Mouse (Mus musculus) CH12.LX (cell line): Measurements from ENCODE around the gene Atxn10. TPM values are rescaled to one million over a fixed set of nuclear protein-coding genes. Genes with fewer than 3 reads are reported as not detected.

Experiments
- DNase-seq: peaks from one replicate; pipeline ENCODE4 v3.0.0-alpha.2; 2013; ENCODE audit errors: extremely low read depth
- H3K27ac ChIP-seq: 2 replicates; pipeline ENCODE4 v1.5.1; 2012; ENCODE audit warnings: low read depth, mild to moderate bottlenecking, control low read depth, moderate library complexity; ENCODE audit not compliant: insufficient read depth
- H3K27me3 ChIP-seq: replicated peaks from 2 replicates; pipeline ENCODE3; 2012; ENCODE audit warnings: inconsistent platforms
- H3K36me3 ChIP-seq, 2 experiments: replicated peaks in 1 of 2; 2 replicates each; pipeline versions ENCODE3 to v1.6.1; 2012; ENCODE audit warnings: inconsistent platforms in 1 of 2, low read length in 1 of 2, mild to moderate bottlenecking in 1 of 2, mixed read lengths in 1 of 2, moderate library complexity in 1 of 2; ENCODE audit not compliant: control insufficient read depth in 1 of 2, insufficient read depth in 1 of 2
- H3K4me1 ChIP-seq, 2 experiments: 2 replicates each; pipeline ENCODE4 v1.6.1; 2012; ENCODE audit warnings: inconsistent platforms in 1 of 2, moderate library complexity in 1 of 2; ENCODE audit not compliant: insufficient read depth in 2 of 2, control insufficient read depth in 1 of 2
- H3K4me2 ChIP-seq: 2 replicates; pipeline ENCODE4 v1.6.1; 2012; ENCODE audit warnings: low read depth, mild to moderate bottlenecking, control low read depth; ENCODE audit not compliant: poor library complexity, insufficient read depth, severe bottlenecking
- H3K4me3 ChIP-seq, 3 experiments: fragments of 150-350 bp in 1 of 3; sonication (generic) in 1 of 3; replicated peaks in 1 of 3; 2 replicates each; pipeline versions ENCODE3 to v1.5.1; 2011 to 2012; ENCODE audit warnings: low read depth in 2 of 3, low read length in 2 of 3, mild to moderate bottlenecking in 2 of 3, moderate library complexity in 2 of 3, control low read depth in 1 of 3, improper control_type of control experiment in 1 of 3, inconsistent platforms in 1 of 3, mixed read lengths in 1 of 3; ENCODE audit not compliant: poor library complexity in 1 of 3
- H3K79me2 ChIP-seq: replicated peaks from 2 replicates; pipeline ENCODE4 v1.6.1; 2012; ENCODE audit warnings: mild to moderate bottlenecking, moderate library complexity; ENCODE audit not compliant: control insufficient read depth, poor library complexity, insufficient read depth, severe bottlenecking; ENCODE audit errors: extremely low read depth
- H3K9ac ChIP-seq: 2 replicates; pipeline ENCODE4 v1.6.1; 2012; ENCODE audit warnings: low read depth, mild to moderate bottlenecking, control low read depth, moderate library complexity; ENCODE audit not compliant: insufficient read depth
- H3K9me3 ChIP-seq: replicated peaks from 2 replicates; pipeline ENCODE3; 2012; ENCODE audit warnings: low read length, inconsistent platforms, mixed read lengths
- BHLHE40 ChIP-seq: IDR thresholded peaks from 2 replicates; pipeline ENCODE4 v1.6.1; 2011; ENCODE audit warnings: mild to moderate bottlenecking, low read depth, low read length, improper control_type of control experiment
- CHD1 ChIP-seq: IDR thresholded peaks from 2 replicates; pipeline ENCODE4 v1.6.1; 2012; ENCODE audit warnings: low read depth, low read length, improper control_type of control experiment, inconsistent platforms
- CHD2 ChIP-seq: IDR thresholded peaks from 2 replicates; pipeline ENCODE4 v1.6.1; 2011; ENCODE audit warnings: low read length, improper control_type of control experiment
- CTCF ChIP-seq, 2 experiments: IDR thresholded peaks in 1 of 2; conservative IDR thresholded peaks in 1 of 2; 2 replicates each; pipeline ENCODE4 v1.5.1; 2011 to 2012; ENCODE audit warnings: low read depth in 2 of 2, low read length in 2 of 2, improper control_type of control experiment in 1 of 2, inconsistent platforms in 1 of 2, mild to moderate bottlenecking in 1 of 2, moderate library complexity in 1 of 2
- E2F4 ChIP-seq: IDR thresholded peaks from 2 replicates; pipeline ENCODE4 v1.6.1; 2011; ENCODE audit warnings: low read depth, low read length, improper control_type of control experiment; ENCODE audit not compliant: insufficient replicate concordance
- EP300 ChIP-seq: IDR thresholded peaks from 2 replicates; pipeline ENCODE4 v1.6.1; 2011; ENCODE audit warnings: low read length, improper control_type of control experiment
- ETS1 ChIP-seq: conservative IDR thresholded peaks from 2 replicates; pipeline ENCODE4 v1.6.1; 2012; ENCODE audit warnings: low read depth, mild to moderate bottlenecking, inconsistent platforms, low read length, improper control_type of control experiment, moderate library complexity
- HCFC1 ChIP-seq: IDR thresholded peaks from 2 replicates; pipeline ENCODE4 v1.6.1; 2012; ENCODE audit warnings: low read depth, mild to moderate bottlenecking, inconsistent platforms, low read length, improper control_type of control experiment
- IRF4 ChIP-seq: IDR thresholded peaks from 2 replicates; pipeline ENCODE4 v1.6.1; 2014; ENCODE audit warnings: low read depth, mild to moderate bottlenecking, inconsistent platforms, low read length, improper control_type of control experiment
- JUN ChIP-seq: IDR thresholded peaks from 2 replicates; pipeline ENCODE4 v1.6.1; 2011; ENCODE audit warnings: low read depth, mild to moderate bottlenecking, low read length, improper control_type of control experiment, moderate library complexity; ENCODE audit not compliant: insufficient read depth
- JUND ChIP-seq: conservative IDR thresholded peaks from 2 replicates; pipeline ENCODE4 v1.6.1; 2011; ENCODE audit warnings: low read depth, low read length, improper control_type of control experiment
- MAFK ChIP-seq: IDR thresholded peaks from 2 replicates; pipeline ENCODE4 v1.6.1; 2011; ENCODE audit warnings: low read length, improper control_type of control experiment; ENCODE audit not compliant: insufficient replicate concordance
- MAX ChIP-seq: IDR thresholded peaks from 2 replicates; pipeline ENCODE4 v1.6.1; 2011; ENCODE audit warnings: low read length, improper control_type of control experiment
- MXI1 ChIP-seq: IDR thresholded peaks from 2 replicates; pipeline ENCODE4 v1.6.1; 2011; ENCODE audit warnings: mild to moderate bottlenecking, low read depth, low read length, improper control_type of control experiment
- MYC ChIP-seq: IDR thresholded peaks from 2 replicates; pipeline ENCODE4 v1.6.1; 2011; ENCODE audit warnings: low read depth, mild to moderate bottlenecking, improper control_type of control experiment, low read length
- NELFE ChIP-seq: IDR thresholded peaks from 2 replicates; pipeline ENCODE4 v1.6.1; 2011; ENCODE audit warnings: low read depth, low read length, improper control_type of control experiment
- POLR2AphosphoS2 ChIP-seq: IDR thresholded peaks from 2 replicates; pipeline ENCODE4 v1.6.1; 2011; ENCODE audit warnings: low read depth, low read length, improper control_type of control experiment
- RAD21 ChIP-seq: IDR thresholded peaks from 2 replicates; pipeline ENCODE4 v1.6.1; 2011; ENCODE audit warnings: low read depth, mild to moderate bottlenecking, low read length, improper control_type of control experiment, moderate library complexity
- SIN3A ChIP-seq: IDR thresholded peaks from 2 replicates; pipeline ENCODE4 v1.6.1; 2012; ENCODE audit warnings: low read length, improper control_type of control experiment, inconsistent platforms
- SMC3 ChIP-seq: IDR thresholded peaks from 2 replicates; pipeline ENCODE4 v1.6.1; 2011; ENCODE audit warnings: low read depth, low read length, improper control_type of control experiment
- TCF12 ChIP-seq: IDR thresholded peaks from 2 replicates; pipeline ENCODE4 v1.6.1; 2014; ENCODE audit warnings: low read depth, mild to moderate bottlenecking, inconsistent platforms, low read length, improper control_type of control experiment
- UBTF ChIP-seq: IDR thresholded peaks from 2 replicates; pipeline ENCODE4 v1.6.1; 2012; ENCODE audit warnings: low read depth, mild to moderate bottlenecking, inconsistent platforms, low read length, improper control_type of control experiment, moderate library complexity
- USF1 ChIP-seq: IDR thresholded peaks from 2 replicates; pipeline ENCODE4 v1.6.1; 2014; ENCODE audit warnings: low read depth, mild to moderate bottlenecking, inconsistent platforms, low read length, improper control_type of control experiment
- ZKSCAN1 ChIP-seq: IDR thresholded peaks from 2 replicates; pipeline ENCODE4 v1.6.1; 2012; ENCODE audit warnings: low read depth, inconsistent platforms, low read length, improper control_type of control experiment, borderline replicate concordance
- ZNF384 ChIP-seq: IDR thresholded peaks from 2 replicates; pipeline ENCODE4 v1.6.1; 2012; ENCODE audit warnings: low read depth, low read length, improper control_type of control experiment, inconsistent platforms
- dilution Hi-C: fragments of 300-500 bp; cut with MboI; formaldehyde crosslinking; loops from 2 replicates; pipeline ENCODE4 v1.14.3; 2020; ENCODE audit warnings: low sequenced_read_pairs; ENCODE audit not compliant: extremely low pct_unique_long_range_greater_than_20kb, extremely low pct_ligation_motif_present
- in situ Hi-C: fragments of 300-500 bp; cut with MboI; formaldehyde crosslinking; loops from 3 replicates; pipeline ENCODE4 v1.14.3; 2019; ENCODE audit warnings: low sequenced_read_pairs, low pct_ligation_motif_present, low pct_unique_long_range_greater_than_20kb, mixed read lengths
- polyA plus RNA-seq: library from polyadenylated mRNA; unstranded; fragments of >175 nt; gene quantifications from 2 replicates; pipeline ENCODE4 v1.2.1, GENCODE M21; 2012; ENCODE audit warnings: low read depth; ENCODE audit not compliant: insufficient read length
- total RNA-seq, 2 experiments: library from RNA; depleted of rRNA; stranded (reverse); fragments of 300-350 nt in 1 of 2; fragments of >200 nt in 1 of 2; gene quantifications; 2 replicates each; pipeline ENCODE4 v1.2.3; 2012 to 2014

The Atxn10 gene
- total and polyA plus RNA-seq, 3 experiments = 81.7 to 151 (median 101) TPM

DNA sequence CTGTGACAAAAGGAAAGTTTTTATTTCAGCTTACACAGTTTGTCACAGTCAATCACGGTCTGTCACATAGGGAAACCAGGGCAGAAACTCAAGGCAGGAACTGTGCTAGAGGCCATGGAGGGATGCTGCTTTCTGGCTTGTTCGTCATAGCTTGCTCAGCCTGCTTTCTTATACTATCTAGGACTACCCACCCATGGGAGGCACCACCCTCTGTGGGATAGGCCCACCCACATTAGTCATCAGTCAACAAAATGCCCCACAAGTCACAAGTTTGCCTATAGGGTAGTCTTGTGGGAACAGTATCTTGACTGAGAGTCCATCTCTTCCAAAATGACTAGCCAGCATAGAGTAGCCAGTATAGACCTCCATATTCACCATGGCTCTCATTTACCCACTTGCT, 6.2 kb downstream of the Atxn10 start:
- Histone ChIP-seq H3K79me2 (peaks cover 63% of the 10 kb centered on the region), H3K36me3 (peaks cover 5 to 49% of the 10 kb centered on the region in 2 experiments), H3K27me3 (no peaks in the 10 kb centered on the region), H3K27ac (no peak overlapping the region), H3K9me3 (no peaks in the 10 kb centered on the region)
- DNase-seq = no peak
- TF ChIP-seq JUND (no peak), SMC3 (no peak), MYC (no peak), RAD21 (no peak), MAX (no peak), POLR2AphosphoS2 (no peak), CHD2 (no peak), TCF12 (no peak), CHD1 (no peak), ZKSCAN1 (no peak), EP300 (no peak), E2F4 (no peak)
- TF ChIP-seq, all 38 proteins: peak for 0
- in situ Hi-C loops (no loop called here), dilution Hi-C loops (no loop called here)
- H3K9ac ChIP-seq = no peak overlapping the region
- H3K4me1 ChIP-seq = peaks cover 4 to 48% of the 10 kb centered on the region in 2 experiments; a peak in 3 of 4 replicates
- H3K4me2 ChIP-seq = no peak overlapping the region
- H3K4me3 ChIP-seq = no peak overlapping the region

DNA sequence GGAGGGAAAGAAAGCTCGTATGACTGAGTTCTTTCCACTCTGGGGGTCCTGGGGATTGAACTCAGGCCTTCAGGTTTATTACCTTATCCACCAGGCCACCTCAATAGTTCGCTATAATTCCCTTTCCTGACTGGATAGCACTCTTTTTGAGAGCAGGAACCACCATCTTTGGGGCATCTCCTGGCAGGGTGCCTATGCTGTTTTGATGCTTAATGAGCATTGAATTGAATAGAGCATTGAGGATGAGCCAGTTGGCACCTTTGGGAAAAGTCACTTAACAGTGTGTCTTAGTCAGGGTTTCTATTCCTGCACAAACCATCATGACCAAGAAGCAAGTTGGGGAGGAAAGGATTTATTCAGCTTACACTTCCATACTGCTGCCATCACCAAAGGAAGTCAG, 8.6 kb downstream of the Atxn10 start:
- Histone ChIP-seq H3K27me3 (no peaks in the 10 kb centered on the region), H3K9ac (no peak overlapping the region), H3K4me2 (no peak overlapping the region), H3K4me1 (peaks cover 0 to 40% of the 10 kb centered on the region in 2 experiments; a peak in 2 of 4 replicates), H3K27ac (no peak overlapping the region), H3K4me3 (no peak overlapping the region), H3K9me3 (no peaks in the 10 kb centered on the region), H3K36me3 (peaks cover 5 to 53% of the 10 kb centered on the region in 2 experiments), H3K79me2 (peaks cover 49% of the 10 kb centered on the region)
- dilution Hi-C loops = no loop called here
- TF ChIP-seq JUND = no peak
- no peak for DNase-seq
- in situ Hi-C loops = no loop called here

DNA sequence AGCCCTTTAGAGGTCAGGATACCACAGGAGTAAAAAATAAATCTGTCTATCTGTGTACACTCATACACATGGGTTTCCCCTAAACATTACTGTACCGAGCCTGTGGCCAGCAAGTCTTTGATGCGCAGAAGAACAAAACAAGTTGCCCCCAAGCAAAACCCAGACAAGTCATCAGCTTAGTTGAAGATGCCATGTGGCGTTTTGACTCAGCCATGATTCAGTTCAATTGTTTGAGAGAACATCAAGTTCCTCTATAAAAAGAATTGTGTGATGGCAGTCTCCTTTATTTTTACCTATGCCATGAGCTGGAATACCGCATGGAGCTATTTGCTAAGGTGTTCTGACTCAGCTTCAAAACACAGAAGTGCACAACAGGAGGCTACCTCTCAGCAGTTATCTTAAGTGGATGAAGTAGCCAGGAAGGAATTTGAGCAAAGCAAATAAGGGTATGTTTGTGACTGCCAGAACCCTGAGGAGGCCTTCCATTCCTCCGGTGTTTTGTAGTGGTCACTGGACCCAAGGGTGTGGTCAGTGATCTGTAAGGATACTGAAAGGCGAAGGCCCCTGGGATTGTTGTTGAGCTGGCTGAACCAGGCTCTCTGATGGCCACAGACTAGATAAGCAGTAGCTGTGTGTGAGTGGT, 11.1 kb downstream of the Atxn10 start:
- H3K4me3 ChIP-seq = no peak overlapping the region
- in situ Hi-C loops = no loop called here
- no peaks in the 10 kb centered on the region for H3K9me3 ChIP-seq
- peaks cover 38% of the 10 kb centered on the region for H3K79me2 ChIP-seq
- H3K36me3 ChIP-seq = peaks cover 5 to 54% of the 10 kb centered on the region in 2 experiments
- dilution Hi-C loops = no loop called here
- no peak for DNase-seq
- H3K27me3 ChIP-seq = no peaks in the 10 kb centered on the region
- H3K27ac ChIP-seq = no peak overlapping the region
- H3K9ac ChIP-seq = no peak overlapping the region
- TF ChIP-seq ZNF384 (no peak), USF1 (no peak), CHD1 (no peak), MXI1 (no peak), HCFC1 (no peak), BHLHE40 (no peak), UBTF (no peak), CTCF (conservative IDR thresholded peaks at IDR 0.05 in 1 of 2, IDR thresholded peaks at IDR 0.05 in 1 of 2; ENCODE audit: low read depth in 2 of 2, low read length in 2 of 2) (no peak), MAX (no peak), E2F4 (no peak), ETS1 (no peak), MAFK (no peak), RAD21 (no peak), ZKSCAN1 (no peak), JUN (no peak), IRF4 (no peak), SIN3A (no peak), NELFE (no peak)
- peaks cover 0 to 45% of the 10 kb centered on the region in 2 experiments; a peak in 2 of 4 replicates for H3K4me1 ChIP-seq
- H3K4me2 ChIP-seq = no peak overlapping the region
